Mouse (Mus musculus): Measurements from ENCODE around the gene Epo. TPM values are rescaled to one million over a fixed set of nuclear protein-coding genes. Genes with fewer than 3 reads are reported as not detected.

Epo gene
- polyA plus RNA-seq, 1 experiment = not detected

DNA sequence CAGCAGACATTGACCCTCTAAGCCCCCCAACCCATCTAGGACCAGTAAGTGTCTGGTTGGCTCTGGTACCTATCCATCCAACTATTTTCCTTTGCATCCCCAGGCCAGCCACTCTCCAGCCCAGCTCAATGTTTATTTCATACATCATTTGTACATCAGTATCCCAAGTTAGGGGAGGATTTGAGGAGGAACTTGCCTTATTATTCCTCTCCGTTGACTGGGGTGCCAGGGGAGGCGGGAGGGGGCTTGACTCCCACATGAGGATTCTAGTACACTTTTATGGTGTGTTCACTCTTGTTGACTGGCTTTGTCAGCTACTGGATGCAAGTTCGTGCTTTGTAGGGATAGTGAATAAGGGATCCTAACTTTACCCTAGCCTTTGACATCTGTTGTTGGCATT lies 21.3 kb downstream of the Epo start:
- Histone ChIP-seq H3K36me3 (ENCODE audit: control insufficient read depth, insufficient read depth, low read length) (no peaks in the 10 kb centered on the region), H3K27me3 (ENCODE audit: control insufficient read depth, insufficient read depth, low read length) (no peaks in the 10 kb centered on the region), H3K4me3 (ENCODE audit: low read depth, low read length) (no peak overlapping the region), H3K4me1 (ENCODE audit: control insufficient read depth, insufficient read depth, insufficient read length, low read length) (peaks cover 7% of the 10 kb centered on the region; the same call in 1 of the 2 replicates), H3K27ac (ENCODE audit: insufficient read depth, low read depth, low read length) (no peak overlapping the region)
- WGBS = 76% methylated on average over 3 of the region's 3 CpGs
- TF ChIP-seq POLR2A (IDR thresholded peaks at IDR 0.05; ENCODE audit: low read depth, low read length) = no peak
- TF ChIP-seq CTCF (IDR thresholded peaks at IDR 0.05; ENCODE audit: extremely low read depth, insufficient read length, insufficient replicate concordance, low read depth, low read length) = no peak

DNA sequence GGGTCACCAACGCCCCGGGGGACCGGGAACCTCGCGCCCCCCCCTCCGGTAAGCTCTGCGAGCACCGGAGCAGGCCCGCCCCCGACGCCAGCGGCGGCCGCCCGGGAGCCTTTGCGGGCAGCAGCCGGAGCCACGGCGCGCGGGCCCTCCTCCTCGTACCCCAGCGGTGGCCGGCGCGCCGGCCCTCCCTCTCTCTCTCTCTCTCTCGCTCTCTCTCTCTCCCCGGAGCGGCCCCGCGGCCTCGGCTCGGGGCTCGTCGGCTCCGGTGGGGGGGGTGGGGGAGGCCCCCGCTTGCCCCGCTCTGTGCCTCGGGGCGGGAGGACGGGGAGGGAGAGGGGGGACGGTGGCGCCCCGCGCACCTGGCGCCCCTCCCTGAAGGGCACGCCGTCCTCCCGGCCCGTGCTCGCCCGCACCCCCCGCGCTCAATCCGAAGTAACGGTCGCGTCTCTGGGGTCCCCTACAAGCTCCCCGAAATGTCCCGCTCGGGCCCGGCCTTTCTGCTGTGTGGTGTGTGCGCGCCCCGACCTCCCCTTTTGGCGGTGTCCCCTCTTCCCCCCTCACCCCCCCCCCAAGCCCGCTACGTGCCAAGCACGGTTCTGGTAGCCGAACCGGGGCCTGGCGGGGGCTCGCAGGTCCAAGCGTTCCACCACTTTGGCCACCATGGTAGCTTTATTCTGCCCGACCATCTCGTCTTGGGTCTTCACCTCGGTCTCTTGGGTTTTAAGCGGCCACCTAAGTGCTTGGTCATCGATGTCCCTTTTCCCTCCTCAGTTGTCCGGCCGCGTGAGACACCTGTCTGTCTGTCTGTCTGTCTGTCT lies 22.3 kb downstream of the Epo start:
- WGBS = 1% methylated on average over 71 of the region's 83 CpGs
- Histone ChIP-seq H3K4me3 (ENCODE audit: low read depth, low read length) (peak overlapping the region; percentile 97), H3K36me3 (ENCODE audit: control insufficient read depth, insufficient read depth, low read length) (no peaks in the 10 kb centered on the region), H3K27me3 (ENCODE audit: control insufficient read depth, insufficient read depth, low read length) (no peaks in the 10 kb centered on the region), H3K27ac (ENCODE audit: insufficient read depth, low read depth, low read length) (no peak overlapping the region), H3K4me1 (ENCODE audit: control insufficient read depth, insufficient read depth, insufficient read length, low read length) (peaks cover 7% of the 10 kb centered on the region; the same call in 1 of the 2 replicates)
- no peak for TF ChIP-seq CTCF (IDR thresholded peaks at IDR 0.05; ENCODE audit: extremely low read depth, insufficient read length, insufficient replicate concordance, low read depth, low read length)
- no peak for TF ChIP-seq POLR2A (IDR thresholded peaks at IDR 0.05; ENCODE audit: low read depth, low read length)

DNA sequence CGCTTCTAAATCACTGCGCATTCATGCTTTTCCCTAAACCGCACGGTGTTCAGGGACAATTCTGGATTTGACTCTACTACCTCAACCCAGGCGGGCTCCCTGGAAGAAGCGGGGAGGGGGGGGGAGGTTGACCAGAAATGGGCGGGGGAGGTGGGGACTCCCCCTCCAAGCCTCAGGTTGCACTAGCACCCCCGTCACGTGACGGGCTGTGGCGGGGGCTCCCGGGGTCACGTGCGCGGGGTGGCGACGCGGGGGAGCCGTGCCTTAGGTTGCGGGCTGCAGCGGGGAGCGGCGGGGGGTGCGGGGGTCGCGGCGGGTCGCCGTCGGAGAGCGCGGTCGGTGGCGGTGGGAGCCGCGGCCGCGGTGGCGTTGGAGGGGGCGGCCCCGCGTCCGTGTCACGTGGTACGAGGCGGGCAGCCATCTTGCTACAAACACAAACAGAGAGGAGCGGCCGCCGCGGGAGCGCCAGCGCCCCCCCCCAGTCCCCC lies 23.0 kb downstream of the Epo start:
- Histone ChIP-seq H3K4me3 (ENCODE audit: low read depth, low read length) (peak overlapping the region; percentile 97), H3K4me1 (ENCODE audit: control insufficient read depth, insufficient read depth, insufficient read length, low read length) (peaks cover 7% of the 10 kb centered on the region; the same call in 1 of the 2 replicates), H3K36me3 (ENCODE audit: control insufficient read depth, insufficient read depth, low read length) (no peaks in the 10 kb centered on the region), H3K27ac (ENCODE audit: insufficient read depth, low read depth, low read length) (no peak overlapping the region), H3K27me3 (ENCODE audit: control insufficient read depth, insufficient read depth, low read length) (no peaks in the 10 kb centered on the region)
- no peak for TF ChIP-seq CTCF (IDR thresholded peaks at IDR 0.05; ENCODE audit: extremely low read depth, insufficient read length, insufficient replicate concordance, low read depth, low read length)
- no peak for TF ChIP-seq POLR2A (IDR thresholded peaks at IDR 0.05; ENCODE audit: low read depth, low read length)
- 1% methylated on average over 49 of the region's 52 CpGs for WGBS

DNA sequence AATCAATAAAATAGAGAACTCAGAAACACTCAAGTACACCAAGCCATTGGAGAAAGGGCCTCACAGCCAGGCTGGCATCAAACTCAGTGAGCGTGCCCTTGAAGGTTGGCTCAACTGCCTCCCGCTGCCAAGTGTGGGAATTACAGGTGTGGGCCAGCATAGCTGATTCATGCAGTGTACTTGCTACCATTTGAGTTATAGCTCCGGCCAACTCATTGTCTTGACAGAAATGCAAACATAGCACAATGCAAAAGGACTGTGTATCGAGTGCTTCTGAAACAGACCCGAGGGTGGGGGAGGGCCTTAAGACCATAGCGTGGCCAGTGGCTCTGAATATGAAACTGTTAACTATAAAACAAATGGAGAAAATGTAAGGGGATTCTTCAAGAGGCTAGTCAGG lies 29.0 kb downstream of the Epo start:
- Histone ChIP-seq H3K4me3 (ENCODE audit: low read depth, low read length) (no peak overlapping the region), H3K36me3 (ENCODE audit: control insufficient read depth, insufficient read depth, low read length) (no peaks in the 10 kb centered on the region), H3K27ac (ENCODE audit: insufficient read depth, low read depth, low read length) (no peak overlapping the region), H3K4me1 (ENCODE audit: control insufficient read depth, insufficient read depth, insufficient read length, low read length) (peaks cover 3% of the 10 kb centered on the region; the same call in 1 of the 2 replicates), H3K27me3 (ENCODE audit: control insufficient read depth, insufficient read depth, low read length) (no peaks in the 10 kb centered on the region)
- TF ChIP-seq CTCF (IDR thresholded peaks at IDR 0.05; ENCODE audit: extremely low read depth, insufficient read length, insufficient replicate concordance, low read depth, low read length) = peak; percentile 23; the same call in 1 of the 2 replicates
- no peak for TF ChIP-seq POLR2A (IDR thresholded peaks at IDR 0.05; ENCODE audit: low read depth, low read length)
- WGBS = 65% methylated on average over 6 of the region's 6 CpGs

DNA sequence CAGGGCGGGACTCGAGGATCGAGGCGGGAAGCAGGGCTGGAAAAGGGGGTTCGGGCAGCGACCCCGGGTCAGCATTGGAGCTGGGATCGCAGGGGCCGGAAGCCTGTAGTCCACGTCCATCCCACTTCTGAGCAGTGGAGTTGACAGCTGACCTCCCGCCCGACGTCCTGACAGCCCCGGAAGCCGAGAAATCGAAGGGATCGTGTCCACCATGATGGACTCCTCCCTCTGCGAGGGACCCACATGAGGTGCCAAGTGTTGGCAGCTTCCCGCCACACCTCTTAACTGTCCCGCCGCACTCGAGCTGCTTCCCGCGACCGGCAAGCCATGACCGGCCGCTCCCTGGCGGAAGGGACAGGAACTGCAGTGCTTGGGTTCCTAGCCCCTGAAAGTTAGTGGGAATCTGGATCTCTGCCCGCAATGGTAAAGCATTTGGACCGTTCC lies 30.4 kb downstream of the Epo start:
- Histone ChIP-seq H3K4me3 (ENCODE audit: low read depth, low read length) (peak overlapping the region; percentile 74), H3K4me1 (ENCODE audit: control insufficient read depth, insufficient read depth, insufficient read length, low read length) (peaks cover 3% of the 10 kb centered on the region; the same call in 1 of the 2 replicates), H3K27ac (ENCODE audit: insufficient read depth, low read depth, low read length) (peak overlapping the region; percentile 79), H3K36me3 (ENCODE audit: control insufficient read depth, insufficient read depth, low read length) (no peaks in the 10 kb centered on the region), H3K27me3 (ENCODE audit: control insufficient read depth, insufficient read depth, low read length) (no peaks in the 10 kb centered on the region)
- TF ChIP-seq POLR2A (IDR thresholded peaks at IDR 0.05; ENCODE audit: low read depth, low read length) (no peak; the same call in 1 of the 2 replicates), CTCF (IDR thresholded peaks at IDR 0.05; ENCODE audit: extremely low read depth, insufficient read length, insufficient replicate concordance, low read depth, low read length) (peak; percentile 84)
- under 1% methylated on average over 27 of the region's 30 CpGs for WGBS

DNA sequence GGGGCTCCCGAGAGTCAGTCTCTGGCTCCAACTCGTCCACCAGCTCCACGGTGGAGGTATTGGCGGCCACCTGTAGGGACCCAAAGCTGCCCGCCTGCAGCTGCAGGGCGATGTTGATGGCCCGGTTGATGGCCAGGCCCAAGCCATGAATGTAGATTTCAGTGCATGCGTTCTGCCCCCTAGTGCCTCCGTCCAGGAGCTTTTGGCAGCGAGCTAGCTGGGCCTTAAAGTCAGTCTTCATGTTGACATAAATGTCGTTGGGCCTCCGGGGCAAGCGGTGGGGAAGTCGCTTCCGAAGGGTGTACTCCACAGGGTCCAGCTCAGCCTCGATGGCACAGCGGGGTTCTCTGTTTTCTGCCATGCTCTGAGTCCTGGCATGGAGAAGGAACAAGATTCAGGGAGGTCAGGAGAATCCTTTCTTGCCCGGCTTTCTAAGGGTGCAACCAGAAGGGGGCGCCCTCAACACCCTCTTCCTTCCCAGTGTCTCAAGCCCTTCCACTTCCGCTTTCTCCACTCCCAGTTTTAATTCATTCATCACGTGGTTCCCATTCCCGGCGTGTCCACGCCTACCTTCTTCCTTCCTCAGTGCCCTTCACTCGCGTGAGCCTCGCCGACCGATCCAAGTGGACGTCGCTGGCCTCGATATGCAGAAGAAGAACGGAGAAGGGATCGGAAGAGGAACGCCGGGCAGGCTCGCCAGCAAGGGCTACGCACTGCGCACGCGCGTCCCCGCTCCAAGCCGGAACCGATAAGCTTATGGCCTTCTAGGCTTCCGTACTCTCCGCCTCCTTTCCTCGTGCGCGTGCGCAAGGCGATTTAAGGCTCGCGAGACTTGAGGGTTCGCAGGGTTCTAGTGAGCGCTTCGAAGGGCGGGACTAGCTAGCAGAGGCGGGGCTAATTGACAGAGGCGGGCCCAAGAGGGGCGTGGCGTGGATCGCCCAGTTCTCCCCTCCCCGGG lies 31.1 kb downstream of the Epo start, which contains the start of gene Pop7:
Gene Pop7 (minus strand): TSS at position 810 of the 958 bp plus-strand sequence.
- Histone ChIP-seq H3K36me3 (ENCODE audit: control insufficient read depth, insufficient read depth, low read length) (no peaks in the 10 kb centered on the region), H3K4me1 (ENCODE audit: control insufficient read depth, insufficient read depth, insufficient read length, low read length) (peaks cover 3% of the 10 kb centered on the region; the same call in 1 of the 2 replicates), H3K4me3 (ENCODE audit: low read depth, low read length) (peak within 1 kb of the TSS; percentile 74), H3K27me3 (ENCODE audit: control insufficient read depth, insufficient read depth, low read length) (no peaks in the 10 kb centered on the region), H3K27ac (ENCODE audit: insufficient read depth, low read depth, low read length) (peak within 1 kb of the TSS; percentile 96)
- under 1% methylated on average over 64 of the region's 64 CpGs for WGBS
- TF ChIP-seq POLR2A (IDR thresholded peaks at IDR 0.05; ENCODE audit: low read depth, low read length) = no peak
- peak; percentile 94 for TF ChIP-seq CTCF (IDR thresholded peaks at IDR 0.05; ENCODE audit: extremely low read depth, insufficient read length, insufficient replicate concordance, low read depth, low read length)

Measured in small intestine, adult 2 months (tissue).